Comparison of ENCODE assay signal across 8 mouse cellular contexts in the genomic region with DNA sequence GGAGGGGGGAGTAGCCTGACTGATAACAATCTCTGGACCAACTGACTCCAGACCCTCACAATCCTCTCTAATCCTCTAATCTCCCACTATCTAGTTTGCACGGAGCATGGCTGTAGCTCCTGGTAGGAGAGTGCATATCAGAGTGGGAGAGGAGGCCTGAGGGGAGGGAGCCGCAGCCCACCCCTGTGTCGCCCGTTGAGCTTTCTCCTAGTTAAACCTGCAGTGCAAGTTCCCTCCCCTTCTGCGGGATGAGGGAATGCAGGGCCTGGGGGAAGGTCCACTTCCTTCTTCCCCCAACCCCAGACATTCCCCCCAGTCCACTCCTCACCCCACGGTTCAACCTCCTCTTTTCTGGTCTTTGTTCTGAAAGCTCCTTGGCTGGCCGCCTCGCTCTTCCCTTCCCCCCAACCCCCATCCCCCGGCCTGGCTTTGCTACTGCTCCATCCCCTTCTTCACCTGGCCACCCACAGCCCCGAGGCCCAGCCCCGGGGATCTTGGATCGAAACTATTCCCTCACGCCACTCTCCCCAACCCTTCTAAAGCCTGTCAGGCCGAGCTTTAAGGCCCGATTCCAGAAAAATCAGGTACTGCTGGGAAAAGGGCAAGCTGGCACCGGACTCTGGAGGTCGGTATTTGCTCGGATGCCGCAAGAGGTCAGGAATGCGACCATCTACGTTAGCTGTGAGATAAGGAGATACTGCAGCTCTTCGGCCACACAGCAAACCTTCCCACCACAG. TPM values are rescaled to one million over a fixed set of nuclear protein-coding genes. Genes with fewer than 3 reads are reported as not detected.
A peak's percentile ranks its signal among the peaks of the same experiment; 100 is the strongest.
DNase-seq lines count a peak whose midpoint lies in the region; ATAC-seq and TF ChIP-seq lines count a peak whose summit lies in the region.

No protein-coding gene starts in this region.

- no peak for DNase-seq in spleen, adult 2 months (ENCODE audit: low read depth in 1 of 2, low spot score in 2 of 2)
- DNase-seq in spleen, adult 12 weeks (ENCODE audit: low spot score): no peak
- peak; percentile 92 for DNase-seq in yolk sac, embryonic 10.5 days (ENCODE audit: low spot score)
- no peak for DNase-seq in cerebellum, adult 11 months
- DNase-seq in layer of hippocampus, postnatal 25 days (ENCODE audit: extremely low spot score in 1 of 2, low spot score in 1 of 2): no peak
- no peak for DNase-seq in right cerebral cortex, adult 2 months (ENCODE audit: low spot score in 2 of 2)

- H3K9ac ChIP-seq in heart, embryonic 16.5 days (ENCODE audit: low read length): peak overlapping the region; percentile 53
- 0 out of 2 replicates have a peak overlapping the region, but pooled peaks have one; percentile 6 for H3K9ac ChIP-seq in liver, embryonic 12.5 days

- no peaks in the 10 kb centered on the region for H3K36me3 ChIP-seq in spleen, adult 2 months (ENCODE audit: control insufficient read depth, insufficient read depth, low read length)
- no peaks in the 10 kb centered on the region for H3K36me3 ChIP-seq in heart, embryonic 16.5 days (ENCODE audit: control insufficient read depth, insufficient read depth)
- peaks cover 8% of the 10 kb centered on the region; the same call in 1 of the 2 replicates for H3K36me3 ChIP-seq in liver, embryonic 12.5 days

- peaks cover 11% of the 10 kb centered on the region; the same call in 1 of the 2 replicates for H3K27me3 ChIP-seq in spleen, adult 2 months (ENCODE audit: control insufficient read depth, insufficient read depth, low read length)
- peaks cover 3% of the 10 kb centered on the region; the same call in 1 of the 2 replicates for H3K27me3 ChIP-seq in heart, embryonic 16.5 days (ENCODE audit: control insufficient read depth, insufficient read depth, low read length)
- H3K27me3 ChIP-seq in liver, embryonic 12.5 days (replicated peaks): peaks cover 58% of the 10 kb centered on the region

- H3K9me3 ChIP-seq in heart, embryonic 16.5 days (replicated peaks; ENCODE audit: control insufficient read depth, low read length): no peaks in the 10 kb centered on the region
- no peaks in the 10 kb centered on the region for H3K9me3 ChIP-seq in liver, embryonic 12.5 days (replicated peaks)

- H3K4me2 ChIP-seq in heart, embryonic 16.5 days (ENCODE audit: low read depth, low read length): peak overlapping the region; percentile 66
- H3K4me2 ChIP-seq in liver, embryonic 12.5 days: peak overlapping the region; percentile 46

- TF ChIP-seq CTCF in spleen, adult 2 months (IDR thresholded peaks at IDR 0.05; ENCODE audit: extremely low read depth, insufficient read depth, insufficient read length, insufficient replicate concordance): no peak

- 33% methylated on average over 22 of the region's 22 CpGs for WGBS in spleen, adult 2 months
- WGBS in heart, embryonic 16.5 days: 8% methylated on average over 22 of the region's 22 CpGs
- 6% methylated on average over 22 of the region's 22 CpGs for WGBS in liver, embryonic 12.5 days (ENCODE audit: insufficient replicate concordance)

- H3K27ac ChIP-seq in spleen, adult 2 months (ENCODE audit: insufficient read depth, low read length): no peak overlapping the region
- peak overlapping the region; percentile 26; the same call in 1 of the 2 replicates for H3K27ac ChIP-seq in heart, embryonic 16.5 days (ENCODE audit: low read length)
- H3K27ac ChIP-seq in liver, embryonic 12.5 days: peak overlapping the region; percentile 67

- H3K4me3 ChIP-seq in spleen, adult 2 months (ENCODE audit: extremely low read depth, insufficient read depth, insufficient read length): peak overlapping the region; percentile 16; the same call in 1 of the 2 replicates
- peak overlapping the region; percentile 27 for H3K4me3 ChIP-seq in heart, embryonic 16.5 days (ENCODE audit: low read length)
- 0 out of 2 replicates have a peak overlapping the region, but pooled peaks have one; percentile 8 for H3K4me3 ChIP-seq in liver, embryonic 12.5 days

- ATAC-seq in heart, embryonic 16.5 days (replicated peaks; ENCODE audit: extremely low read depth, insufficient read depth, low FRiP score): 0 out of 2 replicates have a peak, but pooled peaks have one; percentile 16
- ATAC-seq in liver, embryonic 12.5 days: no peak

- TF ChIP-seq POLR2A in spleen, adult 2 months (IDR thresholded peaks at IDR 0.05; ENCODE audit: low read depth, low read length): no peak

- peaks cover 5% of the 10 kb centered on the region for H3K4me1 ChIP-seq in spleen, adult 2 months (ENCODE audit: control insufficient read depth, insufficient read depth, insufficient read length)
- peaks cover 24% of the 10 kb centered on the region for H3K4me1 ChIP-seq in heart, embryonic 16.5 days (ENCODE audit: control insufficient read depth, insufficient read depth, low read length)
- H3K4me1 ChIP-seq in liver, embryonic 12.5 days: peaks cover 29% of the 10 kb centered on the region

RNA-seq across cellular contexts. Expression of gene Krt18, which starts 2.7 kb away (rescaled TPM):
- 2.1 and 2.2 TPM in 2 replicates for polyA plus RNA-seq in spleen, adult 2 months (2012; rRNA removed)
- 127 and 215 TPM in 2 replicates for polyA plus RNA-seq in heart, embryonic 16.5 days (2015; fragmentation: Nextera tagmentation; extraction: Ambion mirVana)
- 72.7 and 77.6 TPM in 2 replicates for polyA plus RNA-seq in liver, embryonic 12.5 days (2016; fragmentation: Nextera tagmentation; extraction: Ambion mirVana)
- under 1 TPM; 0.17 to 0.26 TPM for total RNA-seq in layer of hippocampus, postnatal 25 days (2021)

RNA-seq across cellular contexts. Expression of gene Krt8, which starts 21.0 kb away (rescaled TPM):
- 2.2 and 3.0 TPM in 2 replicates for polyA plus RNA-seq in spleen, adult 2 months (2012; rRNA removed)
- 132 and 209 TPM in 2 replicates for polyA plus RNA-seq in heart, embryonic 16.5 days (2015; fragmentation: Nextera tagmentation; extraction: Ambion mirVana)
- polyA plus RNA-seq in liver, embryonic 12.5 days (2016; fragmentation: Nextera tagmentation; extraction: Ambion mirVana): 71.9 and 75.3 TPM in 2 replicates
- total RNA-seq in layer of hippocampus, postnatal 25 days (2021): under 1 TPM in 1 of 2 experiments, not detected in 1; 0.19 TPM

RNA-seq across cellular contexts. Expression of gene Eif4b, which starts 48.3 kb away (rescaled TPM):
- polyA plus RNA-seq in spleen, adult 2 months (2012; rRNA removed): 59.7 and 65.8 TPM in 2 replicates
- 71.5 and 75.0 TPM in 2 replicates for polyA plus RNA-seq in heart, embryonic 16.5 days (2015; fragmentation: Nextera tagmentation; extraction: Ambion mirVana)
- 91.7 and 91.8 TPM in 2 replicates for polyA plus RNA-seq in liver, embryonic 12.5 days (2016; fragmentation: Nextera tagmentation; extraction: Ambion mirVana)
- total RNA-seq in layer of hippocampus, postnatal 25 days (2021): 100 to 1,000 TPM; 182 to 188 TPM

Comparison
In these comparisons a context has a peak if more than half of its experiments do, and no peak if none do; other contexts are left out.
1. RNA of gene Krt18, which starts 2.7 kb away (polyA plus RNA-seq): 127 to 215 TPM in heart, embryonic 16.5 days and 72.7 to 77.6 TPM in liver, embryonic 12.5 days; 2.1 to 2.2 TPM in spleen, adult 2 months; every median in the first group is over 10 times any median in the second.
2. RNA of gene Krt8, which starts 21.0 kb away (polyA plus RNA-seq): 132 to 209 TPM in heart, embryonic 16.5 days and 71.9 to 75.3 TPM in liver, embryonic 12.5 days; 2.2 to 3.0 TPM in spleen, adult 2 months; every median in the first group is over 10 times any median in the second.
3. Peak in every context shown above with its lines, with median percentiles within 50 percentile points of each other: H3K4me3 ChIP-seq.